Mouse (Mus musculus): ENCODE results near the gene Rnpc3.

DNA sequence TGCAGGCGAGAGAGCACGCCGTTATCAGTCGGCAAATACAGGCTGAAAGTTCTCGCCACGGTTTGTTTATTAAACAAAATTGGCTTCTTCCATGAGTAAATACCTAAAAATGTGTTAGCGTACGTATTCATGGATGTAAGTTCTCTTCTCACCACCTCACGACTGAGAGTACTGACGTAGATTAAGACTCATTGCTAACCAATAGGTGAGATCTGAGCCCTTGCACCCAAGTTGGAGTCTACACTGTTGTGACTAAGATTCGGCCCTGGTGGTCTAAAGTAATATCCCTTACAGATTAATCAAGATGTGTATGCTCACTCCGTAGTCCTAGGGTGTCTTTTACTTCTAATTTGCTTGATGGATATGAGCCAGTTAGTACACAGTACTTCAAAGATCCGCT, 615 bp upstream of the Rnpc3 start:
- TF ChIP-seq CTCF (IDR thresholded peaks at IDR 0.05; ENCODE audit: low read depth, low read length) (no peak), GATA1 (IDR thresholded peaks at IDR 0.05; ENCODE audit: borderline replicate concordance, low read length) (no peak), TAL1 (conservative IDR thresholded peaks at IDR 0.05; ENCODE audit: low read depth, low read length) (no peak)
